Mouse (Mus musculus): ENCODE measurements around the gene Tbl1x. TPM values are rescaled to one million over a fixed set of nuclear protein-coding genes. Genes with fewer than 3 reads are reported as not detected.

The Tbl1x gene
- total and polyA plus RNA-seq, 2 experiments from 2014 or later = 33.4 to 46.0 TPM

DNA sequence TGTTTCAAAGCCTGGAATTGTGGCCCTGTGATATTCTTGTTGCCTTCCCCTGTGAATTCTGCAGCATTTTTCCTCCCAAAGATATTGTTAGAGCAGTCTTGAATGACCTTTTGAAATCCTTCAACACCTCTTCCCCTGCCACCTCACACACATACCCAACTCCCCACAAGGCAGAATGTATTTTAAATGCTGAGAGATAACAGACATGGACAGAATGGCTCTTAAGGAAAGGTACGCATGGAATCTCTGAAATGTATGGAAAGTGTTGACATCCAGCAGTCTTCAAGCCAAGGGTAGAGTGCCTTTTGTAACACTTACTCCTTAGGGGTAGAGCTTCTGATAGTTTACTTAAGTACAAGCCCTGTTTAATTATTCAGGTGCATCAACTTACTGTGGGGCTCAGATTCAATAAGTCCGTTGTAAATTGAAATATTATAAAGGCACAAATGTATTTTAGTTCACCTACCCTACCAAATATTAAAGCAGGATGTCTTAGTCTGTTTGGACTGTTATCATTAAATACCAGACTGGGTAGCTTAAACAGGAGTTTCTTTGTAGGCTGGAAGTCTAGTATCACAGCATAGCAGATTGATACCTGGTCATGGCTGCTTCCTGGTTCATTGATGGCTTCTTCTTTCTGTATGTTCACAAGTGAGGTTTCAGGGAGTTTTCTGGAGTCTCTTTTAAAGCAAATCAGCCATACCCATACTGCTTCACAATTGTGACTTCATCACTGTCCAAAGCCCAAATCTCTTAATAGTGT lies 92.9 kb downstream of the Tbl1x start:
- Histone ChIP-seq H3K4me2 (ENCODE audit: low read depth, low read length, poor library complexity, severe bottlenecking) (no peak overlapping the region), H3K9me3 (ENCODE audit: low read length) (no peaks in the 10 kb centered on the region), H3K9ac (replicated peaks; ENCODE audit: low read length, poor library complexity, severe bottlenecking) (no peak overlapping the region), H3K4me3 (ENCODE audit: low read depth, low read length) (no peak overlapping the region), H3K27ac (ENCODE audit: low read depth, low read length) (no peak overlapping the region), H3K4me1 (ENCODE audit: insufficient read depth, low read length) (no peaks in the 10 kb centered on the region), H3K36me3 (ENCODE audit: insufficient read depth, low read length) (no peaks in the 10 kb centered on the region), H3K27me3 (ENCODE audit: insufficient read depth, low read length) (no peaks in the 10 kb centered on the region)
- no peak for DNase-seq (ENCODE audit: low spot score)
- 87% methylated on average over 2 of the region's 2 CpGs for WGBS
- no peak for TF ChIP-seq CTCF (IDR thresholded peaks at IDR 0.05)
- no peak for ATAC-seq (ENCODE audit: low FRiP score)

DNA sequence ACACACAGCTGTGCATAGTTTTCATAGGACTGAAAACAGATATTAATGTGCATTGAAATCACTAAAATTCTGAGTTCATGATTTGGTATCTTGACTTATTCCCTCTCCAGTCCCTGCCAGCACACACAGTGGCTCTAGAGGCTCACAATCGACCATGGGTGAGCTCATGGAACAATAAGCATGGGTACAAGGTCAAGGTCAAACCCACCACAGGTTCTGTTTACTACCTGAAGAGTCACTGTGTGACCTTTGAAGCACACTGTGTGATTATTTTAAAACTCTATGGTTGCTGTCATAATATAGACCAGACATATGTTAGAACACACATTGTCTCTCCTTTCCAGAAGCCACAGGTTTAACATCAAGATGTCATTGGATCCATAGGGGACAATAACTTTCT lies 96.7 kb downstream of the Tbl1x start:
- no peaks in the 10 kb centered on the region for H3K4me1 ChIP-seq (ENCODE audit: insufficient read depth, low read length)
- WGBS = 39% methylated on average over 1 of the region's 1 CpGs
- no peak overlapping the region for H3K27ac ChIP-seq (ENCODE audit: low read depth, low read length)
- no peaks in the 10 kb centered on the region for H3K9me3 ChIP-seq (ENCODE audit: low read length)
- DNase-seq (ENCODE audit: low spot score) (no peak), ATAC-seq (ENCODE audit: low FRiP score) (no peak)
- no peaks in the 10 kb centered on the region for H3K27me3 ChIP-seq (ENCODE audit: insufficient read depth, low read length)
- no peak overlapping the region for H3K4me2 ChIP-seq (ENCODE audit: low read depth, low read length, poor library complexity, severe bottlenecking)
- TF ChIP-seq CTCF (IDR thresholded peaks at IDR 0.05) = no peak
- H3K9ac ChIP-seq (replicated peaks; ENCODE audit: low read length, poor library complexity, severe bottlenecking) = no peak overlapping the region
- no peaks in the 10 kb centered on the region for H3K36me3 ChIP-seq (ENCODE audit: insufficient read depth, low read length)
- H3K4me3 ChIP-seq (ENCODE audit: low read depth, low read length) = no peak overlapping the region

DNA sequence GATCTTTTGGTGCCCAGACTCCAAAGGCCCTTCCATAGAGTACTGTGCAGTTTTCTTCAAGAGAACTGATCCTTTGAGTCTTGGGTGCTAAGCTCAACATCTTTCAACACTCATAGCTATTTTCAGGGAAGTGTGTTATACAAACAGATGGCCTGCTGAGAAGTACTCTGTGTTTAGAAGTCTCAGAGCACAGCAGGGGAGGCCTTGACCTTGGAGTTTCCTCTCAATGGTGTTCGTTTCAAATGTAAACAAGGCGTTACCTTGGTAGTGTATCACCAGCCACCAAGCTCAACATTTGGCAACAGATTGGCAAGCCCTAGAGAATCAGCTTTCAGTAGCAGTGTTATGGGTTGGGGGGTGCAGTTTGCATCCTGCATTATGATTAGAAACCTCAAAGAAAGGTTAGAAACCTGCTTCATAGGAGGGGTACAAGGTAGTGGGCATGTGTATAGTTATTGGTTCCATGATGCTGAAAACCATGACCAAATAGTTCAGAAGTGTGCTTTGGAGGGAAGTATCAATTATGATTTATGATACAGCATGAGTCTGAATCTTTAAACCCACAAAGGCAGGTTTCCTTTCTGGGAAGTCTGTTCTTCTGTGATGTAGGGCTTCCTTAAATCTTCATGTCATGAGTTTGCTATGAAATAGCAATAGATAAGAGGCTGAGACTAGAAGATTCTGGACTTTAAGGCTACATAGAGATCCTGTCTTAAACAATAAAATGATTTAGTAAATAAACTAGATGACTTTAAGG lies 98.3 kb downstream of the Tbl1x start:
- 56% methylated on average over 2 of the region's 2 CpGs for WGBS
- Histone ChIP-seq H3K36me3 (ENCODE audit: insufficient read depth, low read length) (no peaks in the 10 kb centered on the region), H3K4me3 (ENCODE audit: low read depth, low read length) (no peak overlapping the region), H3K4me2 (ENCODE audit: low read depth, low read length, poor library complexity, severe bottlenecking) (no peak overlapping the region), H3K27ac (ENCODE audit: low read depth, low read length) (no peak overlapping the region), H3K27me3 (ENCODE audit: insufficient read depth, low read length) (no peaks in the 10 kb centered on the region), H3K9ac (replicated peaks; ENCODE audit: low read length, poor library complexity, severe bottlenecking) (no peak overlapping the region), H3K4me1 (ENCODE audit: insufficient read depth, low read length) (no peaks in the 10 kb centered on the region), H3K9me3 (ENCODE audit: low read length) (no peaks in the 10 kb centered on the region)
- TF ChIP-seq CTCF (IDR thresholded peaks at IDR 0.05) = no peak
- ATAC-seq (ENCODE audit: low FRiP score) (no peak), DNase-seq (ENCODE audit: low spot score) (peak; percentile 2)

DNA sequence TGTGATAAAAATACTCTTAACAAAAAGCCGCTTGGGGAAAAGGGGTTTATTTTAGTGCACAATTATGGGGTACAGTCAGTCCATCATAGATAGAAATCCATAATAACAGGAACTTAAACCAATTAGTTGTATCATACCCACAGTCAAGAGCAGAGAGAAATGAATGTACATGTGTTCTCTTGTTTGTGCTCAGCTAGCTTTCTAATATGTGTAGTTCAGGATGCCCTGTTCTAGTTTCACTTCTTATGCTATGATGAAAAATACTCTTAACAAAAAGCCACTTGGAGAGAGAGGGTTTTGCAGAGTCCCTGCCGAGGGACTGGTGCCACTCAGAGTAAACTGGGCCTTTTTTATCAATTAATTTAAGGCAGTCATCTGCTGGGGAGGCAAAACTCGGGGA lies 101.1 kb downstream of the Tbl1x start:
- ATAC-seq (ENCODE audit: low FRiP score) (no peak), DNase-seq (ENCODE audit: low spot score) (no peak)
- no peak overlapping the region for H3K27ac ChIP-seq (ENCODE audit: low read depth, low read length)
- H3K27me3 ChIP-seq (ENCODE audit: insufficient read depth, low read length) = no peaks in the 10 kb centered on the region
- no peak overlapping the region for H3K9ac ChIP-seq (replicated peaks; ENCODE audit: low read length, poor library complexity, severe bottlenecking)
- H3K4me2 ChIP-seq (ENCODE audit: low read depth, low read length, poor library complexity, severe bottlenecking) = no peak overlapping the region
- whole genome bisulfite sequencing = 77% methylated on average over 3 of the region's 3 CpGs
- TF ChIP-seq CTCF (IDR thresholded peaks at IDR 0.05) = no peak
- no peaks in the 10 kb centered on the region for H3K9me3 ChIP-seq (ENCODE audit: low read length)
- H3K36me3 ChIP-seq (ENCODE audit: insufficient read depth, low read length) = no peaks in the 10 kb centered on the region
- H3K4me1 ChIP-seq (ENCODE audit: insufficient read depth, low read length) = no peaks in the 10 kb centered on the region
- no peak overlapping the region for H3K4me3 ChIP-seq (ENCODE audit: low read depth, low read length)

DNA sequence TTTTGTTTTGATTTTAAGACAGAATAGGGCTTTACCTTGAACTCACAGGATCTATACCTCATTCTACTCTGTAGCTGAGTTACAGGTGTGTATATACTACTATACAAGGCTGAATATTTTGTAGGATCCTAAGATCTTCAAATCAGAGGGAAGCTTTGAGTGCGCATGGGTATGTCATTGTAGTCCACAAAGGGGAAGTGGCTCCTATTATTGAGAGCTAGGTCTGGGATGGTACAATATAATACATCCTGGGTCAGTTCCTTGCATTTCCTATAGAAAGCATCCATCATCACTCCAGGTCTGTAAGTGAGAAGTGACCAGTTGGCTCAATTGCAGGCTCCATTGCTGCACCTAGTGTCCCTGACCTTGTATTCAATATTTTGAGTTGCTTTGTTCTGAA lies 102.2 kb downstream of the Tbl1x start:
- no peak overlapping the region for H3K9ac ChIP-seq (replicated peaks; ENCODE audit: low read length, poor library complexity, severe bottlenecking)
- DNase-seq (ENCODE audit: low spot score) (no peak), ATAC-seq (ENCODE audit: low FRiP score) (no peak)
- no peaks in the 10 kb centered on the region for H3K27me3 ChIP-seq (ENCODE audit: insufficient read depth, low read length)
- H3K36me3 ChIP-seq (ENCODE audit: insufficient read depth, low read length) = no peaks in the 10 kb centered on the region
- no peak overlapping the region for H3K4me2 ChIP-seq (ENCODE audit: low read depth, low read length, poor library complexity, severe bottlenecking)
- H3K27ac ChIP-seq (ENCODE audit: low read depth, low read length) = no peak overlapping the region
- 94% methylated on average over 1 of the region's 1 CpGs for WGBS
- no peak overlapping the region for H3K4me3 ChIP-seq (ENCODE audit: low read depth, low read length)
- no peak for TF ChIP-seq CTCF (IDR thresholded peaks at IDR 0.05)
- H3K4me1 ChIP-seq (ENCODE audit: insufficient read depth, low read length) = no peaks in the 10 kb centered on the region
- no peaks in the 10 kb centered on the region for H3K9me3 ChIP-seq (ENCODE audit: low read length)

DNA sequence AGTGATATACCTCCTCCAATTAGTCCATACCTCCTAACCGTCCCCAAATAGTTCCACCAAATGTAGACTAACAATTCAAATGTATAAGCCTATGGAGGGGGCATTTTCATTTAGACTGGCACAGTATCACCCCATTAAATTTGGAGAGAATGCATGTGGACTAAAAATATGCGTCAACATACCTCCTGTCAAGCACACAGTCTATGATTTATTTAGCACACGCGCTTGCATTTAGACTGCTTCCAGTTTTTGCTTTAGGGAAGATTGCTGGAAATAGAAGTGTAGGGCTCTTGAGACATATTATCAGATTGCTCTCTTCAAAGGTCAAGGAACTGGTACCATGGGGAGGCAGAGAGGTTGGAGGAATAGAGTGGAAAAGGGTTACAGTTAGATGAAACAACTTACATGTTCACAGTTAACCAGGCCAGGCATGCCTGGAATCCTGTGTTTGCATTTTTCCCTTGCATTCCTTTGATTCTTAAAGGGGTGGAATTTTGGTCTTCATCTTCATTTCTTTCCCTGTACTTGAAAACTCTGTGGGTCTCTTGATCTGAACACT lies 105.0 kb downstream of the Tbl1x start:
- H3K27me3 ChIP-seq (ENCODE audit: insufficient read depth, low read length) = no peaks in the 10 kb centered on the region
- DNase-seq (ENCODE audit: low spot score) = no peak
- WGBS = 76% methylated on average over 4 of the region's 4 CpGs
- H3K9ac ChIP-seq (replicated peaks; ENCODE audit: low read length, poor library complexity, severe bottlenecking) = no peak overlapping the region
- no peak overlapping the region for H3K4me2 ChIP-seq (ENCODE audit: low read depth, low read length, poor library complexity, severe bottlenecking)
- H3K27ac ChIP-seq (ENCODE audit: low read depth, low read length) = no peak overlapping the region
- ATAC-seq (ENCODE audit: low FRiP score) = no peak
- H3K4me1 ChIP-seq (ENCODE audit: insufficient read depth, low read length) = no peaks in the 10 kb centered on the region
- H3K4me3 ChIP-seq (ENCODE audit: low read depth, low read length) = no peak overlapping the region
- no peak for TF ChIP-seq CTCF (IDR thresholded peaks at IDR 0.05)
- no peaks in the 10 kb centered on the region for H3K36me3 ChIP-seq (ENCODE audit: insufficient read depth, low read length)
- H3K9me3 ChIP-seq (ENCODE audit: low read length) = no peaks in the 10 kb centered on the region

All from midbrain, postnatal 0 days (tissue).